Mouse (Mus musculus) gonadal fat pad, adult 2 months (tissue): ENCODE data around the gene Gm4301. TPM values are rescaled to one million over a fixed set of nuclear protein-coding genes. Genes with fewer than 3 reads are reported as not detected.
"Not testable (repeated sequence)": the region's sequence is repeated elsewhere in the genome, so short reads cannot be mapped to it uniquely, and the experiment has no call there.

Experiments
- DNase-seq: peaks from one replicate; pipeline ENCODE4 v3.0.0-alpha.2; 2012; ENCODE audit warnings: low read depth
- polyA plus RNA-seq: library from polyadenylated mRNA; depleted of rRNA; stranded (reverse); fragments of >200 nt; gene quantifications from 2 replicates; pipeline ENCODE4 v1.2.3, GENCODE M21; 2012; rRNA removed

Gene Gm4301
- polyA plus RNA-seq = not detected in 2 replicates

- DNase-seq = not testable (repeated sequence)
Measured at GRCm38 (mm10) chr10:100335376-100335775, at the start of gene Gm4301. Gene Gm4301 (plus strand): TSS chr10:100335676.

GRCm38 (mm10) chr10:100296105-100296504 lies 39.4 kb upstream of the Gm4301 start:
- DNase-seq = no peak

- not testable (repeated sequence) for DNase-seq
Measured at GRCm38 (mm10) chr10:100300106-100300505, 35.4 kb upstream of the Gm4301 start.

GRCm38 (mm10) chr10:100340536-100340935 lies 5.1 kb downstream of the Gm4301 start, which contains the start of gene Gm4302:
Gene Gm4302 (plus strand): TSS chr10:100340836.
- DNase-seq = not testable (repeated sequence)

GRCm38 (mm10) chr10:100345672-100346071 lies 10.2 kb downstream of the Gm4301 start, which contains the start of gene Gm4303:
Gene Gm4303 (plus strand): TSS chr10:100345972.
- not testable (repeated sequence) for DNase-seq

- DNase-seq = not testable (repeated sequence)
Measured at GRCm38 (mm10) chr10:100350793-100351192, 15.3 kb downstream of the Gm4301 start, which contains the start of gene Gm4305. Gene Gm4305 (plus strand): TSS chr10:100351093.

- not testable (repeated sequence) for DNase-seq
Measured at GRCm38 (mm10) chr10:100356841-100357240, 21.4 kb downstream of the Gm4301 start.

- not testable (repeated sequence) for DNase-seq
Measured at GRCm38 (mm10) chr10:100361038-100361437, 25.6 kb downstream of the Gm4301 start, which contains the start of gene Gm4307. Gene Gm4307 (plus strand): TSS chr10:100361338.

- not testable (repeated sequence) for DNase-seq
Measured at GRCm38 (mm10) chr10:100382460-100382859, 47.0 kb downstream of the Gm4301 start, which contains the start of gene Gm4312. Gene Gm4312 (minus strand): TSS chr10:100382560.

Other genes with a start within 250 kb of the Gm4301 start
- gene Gm4302, start 5.2 kb downstream of the Gm4301 start, polyA plus RNA-seq = not detected in 2 replicates
- not detected in 2 replicates for gene Gm4303, start 10.3 kb downstream of the Gm4301 start, polyA plus RNA-seq
- not detected in 2 replicates for gene Gm4305, start 15.4 kb downstream of the Gm4301 start, polyA plus RNA-seq
- gene Gm4307, start 25.7 kb downstream of the Gm4301 start, polyA plus RNA-seq = not detected in 2 replicates
- not detected in 2 replicates for gene Gm4312, start 46.9 kb downstream of the Gm4301 start, polyA plus RNA-seq
- 9.0 and 10.5 TPM in 2 replicates for gene Tmtc3, start 151.7 kb downstream of the Gm4301 start, polyA plus RNA-seq
- 0.49 and 0.61 TPM in 2 replicates for gene Cep290, start 151.9 kb downstream of the Gm4301 start, polyA plus RNA-seq